Mouse (Mus musculus): ENCODE results near the gene Tekt5. TPM values are rescaled to one million over a fixed set of nuclear protein-coding genes. Genes with fewer than 3 reads are reported as not detected.

Tekt5 gene
- polyA plus RNA-seq, 1 experiment, result not detected

- Histone ChIP-seq H3K27ac (ENCODE audit: control insufficient read depth, insufficient read depth, low read depth, low read length, poor library complexity) (no peak overlapping the region), H3K4me1 (ENCODE audit: control insufficient read depth, insufficient read depth, low read length) (no peaks in the 10 kb centered on the region), H3K4me3 (replicated peaks; ENCODE audit: control insufficient read depth, low read depth, low read length) (no peak overlapping the region)
- WGBS, result 87% methylated on average over 4 of the region's 4 CpGs
- TF ChIP-seq POLR2A (IDR thresholded peaks at IDR 0.05; ENCODE audit: borderline replicate concordance, control insufficient read depth, low read depth, low read length) (no peak), CTCF (IDR thresholded peaks at IDR 0.05; ENCODE audit: control insufficient read depth, insufficient read depth, low read length) (no peak)
These were observed 22.9 kb downstream of the Tekt5 start for GRCm38 (mm10) chr16:10372372-10372771.

- no peak for TF ChIP-seq POLR2A (IDR thresholded peaks at IDR 0.05; ENCODE audit: borderline replicate concordance, control insufficient read depth, low read depth, low read length)
- H3K4me1 ChIP-seq (ENCODE audit: control insufficient read depth, insufficient read depth, low read length), result no peaks in the 10 kb centered on the region
- no peak overlapping the region for H3K4me3 ChIP-seq (replicated peaks; ENCODE audit: control insufficient read depth, low read depth, low read length)
- H3K27ac ChIP-seq (ENCODE audit: control insufficient read depth, insufficient read depth, low read depth, low read length, poor library complexity), result no peak overlapping the region
- WGBS, result 82% methylated on average over 1 of the region's 1 CpGs
These were observed 25.3 kb downstream of the Tekt5 start for GRCm38 (mm10) chr16:10369996-10370395.

- Histone ChIP-seq H3K4me3 (replicated peaks; ENCODE audit: control insufficient read depth, low read depth, low read length) (no peak overlapping the region), H3K27ac (ENCODE audit: control insufficient read depth, insufficient read depth, low read depth, low read length, poor library complexity) (no peak overlapping the region), H3K4me1 (ENCODE audit: control insufficient read depth, insufficient read depth, low read length) (no peaks in the 10 kb centered on the region)
- WGBS, result 85% methylated on average over 3 of the region's 3 CpGs
- TF ChIP-seq POLR2A (IDR thresholded peaks at IDR 0.05; ENCODE audit: borderline replicate concordance, control insufficient read depth, low read depth, low read length), result no peak
- TF ChIP-seq CTCF (IDR thresholded peaks at IDR 0.05; ENCODE audit: control insufficient read depth, insufficient read depth, low read length), result no peak
These were observed 25.8 kb downstream of the Tekt5 start for GRCm38 (mm10) chr16:10369468-10369934.

DNA sequence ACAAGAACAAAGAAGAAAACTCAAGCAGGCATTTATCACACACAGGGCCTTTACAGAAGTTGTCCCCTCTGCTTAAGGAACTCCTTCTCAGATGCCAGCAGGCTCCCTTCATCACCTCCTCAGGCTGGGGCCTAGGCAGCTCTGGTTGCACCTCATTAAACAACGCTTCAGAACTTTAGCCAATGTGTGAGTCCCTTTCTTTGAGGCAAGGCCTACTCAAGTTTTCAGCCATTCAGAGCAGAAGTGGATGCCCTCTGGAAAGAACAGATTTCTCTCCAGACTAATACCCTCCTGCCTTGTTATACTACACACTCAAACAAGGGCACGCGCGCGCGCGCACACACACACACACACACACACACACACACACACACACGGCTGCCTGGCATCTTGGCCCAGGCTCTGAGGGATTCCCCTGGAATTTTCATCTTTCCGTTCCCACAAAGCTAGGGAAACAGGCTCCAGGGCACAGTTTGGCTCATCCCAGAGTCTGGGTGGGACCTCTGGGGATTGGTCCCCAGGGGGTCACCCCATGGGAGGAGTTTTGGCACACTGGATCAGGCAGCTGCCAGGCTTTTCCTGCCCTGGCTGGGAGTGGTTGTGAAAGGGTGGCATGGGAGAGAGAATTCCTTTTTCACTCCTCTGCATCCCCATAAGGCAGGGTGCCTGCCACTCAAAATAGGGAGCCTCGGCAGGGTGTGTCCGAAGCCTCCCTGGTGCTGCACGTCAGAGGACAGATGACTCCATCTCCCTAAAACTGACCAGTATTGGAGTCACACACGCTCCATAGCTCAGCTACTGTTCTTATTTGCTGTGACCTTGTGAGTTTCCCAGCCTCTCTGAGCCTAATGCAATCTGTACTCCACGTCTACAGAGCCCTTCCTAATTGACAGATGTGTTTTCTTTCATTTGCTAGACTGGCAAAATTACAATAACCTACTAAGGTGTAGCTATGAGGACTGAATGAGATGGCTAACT is 28.8 kb downstream of the Tekt5 start:
- no peak overlapping the region for H3K4me3 ChIP-seq (replicated peaks; ENCODE audit: control insufficient read depth, low read depth, low read length)
- no peak overlapping the region for H3K27ac ChIP-seq (ENCODE audit: control insufficient read depth, insufficient read depth, low read depth, low read length, poor library complexity)
- H3K4me1 ChIP-seq (ENCODE audit: control insufficient read depth, insufficient read depth, low read length), result no peaks in the 10 kb centered on the region
- WGBS, result 85% methylated on average over 14 of the region's 14 CpGs
- TF ChIP-seq POLR2A (IDR thresholded peaks at IDR 0.05; ENCODE audit: borderline replicate concordance, control insufficient read depth, low read depth, low read length), result no peak
- TF ChIP-seq CTCF (IDR thresholded peaks at IDR 0.05; ENCODE audit: control insufficient read depth, insufficient read depth, low read length), result no peak

DNA sequence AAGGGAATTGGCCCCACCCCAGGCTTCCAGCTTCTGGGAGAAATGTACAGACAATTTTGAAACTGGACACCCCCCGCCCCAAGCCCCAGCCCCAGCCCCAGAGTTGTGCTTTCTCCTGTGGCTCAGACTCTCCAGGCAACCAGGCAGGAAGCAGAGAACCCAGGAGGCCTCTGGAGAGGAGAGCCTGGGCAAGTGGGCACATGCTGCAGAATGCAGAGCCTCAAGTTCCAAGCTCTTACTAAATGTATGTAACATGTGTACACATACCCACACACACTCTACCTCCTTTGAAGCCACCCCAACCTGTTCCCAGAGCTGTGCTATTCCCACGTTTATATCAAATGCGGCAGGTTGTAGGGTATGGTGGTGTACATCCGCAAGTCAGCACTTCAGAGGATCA is 29.5 kb downstream of the Tekt5 start:
- WGBS, result 76% methylated on average over 4 of the region's 4 CpGs
- Histone ChIP-seq H3K4me3 (replicated peaks; ENCODE audit: control insufficient read depth, low read depth, low read length) (no peak overlapping the region), H3K4me1 (ENCODE audit: control insufficient read depth, insufficient read depth, low read length) (no peaks in the 10 kb centered on the region), H3K27ac (ENCODE audit: control insufficient read depth, insufficient read depth, low read depth, low read length, poor library complexity) (no peak overlapping the region)
- TF ChIP-seq POLR2A (IDR thresholded peaks at IDR 0.05; ENCODE audit: borderline replicate concordance, control insufficient read depth, low read depth, low read length) (no peak), CTCF (IDR thresholded peaks at IDR 0.05; ENCODE audit: control insufficient read depth, insufficient read depth, low read length) (no peak)

DNA sequence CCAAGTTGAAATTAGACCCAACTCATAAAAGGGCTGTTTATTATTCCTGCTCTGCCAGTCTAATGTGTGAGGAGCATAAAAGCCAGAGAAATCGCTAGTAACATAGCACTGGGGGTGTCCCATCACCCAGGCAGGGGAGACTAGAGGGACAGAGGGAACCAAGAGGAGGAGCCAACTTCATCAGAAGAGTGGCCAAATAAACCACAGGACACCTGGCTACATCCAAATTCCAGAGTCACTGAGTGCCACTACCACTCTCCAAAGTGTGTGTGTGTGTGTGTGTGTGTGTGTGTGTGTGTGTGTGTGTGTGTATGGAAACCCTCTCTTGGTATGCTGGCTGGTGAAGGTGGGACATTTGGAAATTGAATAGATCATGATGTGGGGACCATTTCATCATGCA is 32.2 kb downstream of the Tekt5 start:
- H3K4me1 ChIP-seq (ENCODE audit: control insufficient read depth, insufficient read depth, low read length), result no peaks in the 10 kb centered on the region; the same call in 1 of the 2 replicates
- TF ChIP-seq CTCF (IDR thresholded peaks at IDR 0.05; ENCODE audit: control insufficient read depth, insufficient read depth, low read length) (no peak), POLR2A (IDR thresholded peaks at IDR 0.05; ENCODE audit: borderline replicate concordance, control insufficient read depth, low read depth, low read length) (no peak)
- H3K4me3 ChIP-seq (replicated peaks; ENCODE audit: control insufficient read depth, low read depth, low read length), result no peak overlapping the region
- WGBS, result 61% methylated on average over 1 of the region's 1 CpGs
- no peak overlapping the region for H3K27ac ChIP-seq (ENCODE audit: control insufficient read depth, insufficient read depth, low read depth, low read length, poor library complexity)

DNA sequence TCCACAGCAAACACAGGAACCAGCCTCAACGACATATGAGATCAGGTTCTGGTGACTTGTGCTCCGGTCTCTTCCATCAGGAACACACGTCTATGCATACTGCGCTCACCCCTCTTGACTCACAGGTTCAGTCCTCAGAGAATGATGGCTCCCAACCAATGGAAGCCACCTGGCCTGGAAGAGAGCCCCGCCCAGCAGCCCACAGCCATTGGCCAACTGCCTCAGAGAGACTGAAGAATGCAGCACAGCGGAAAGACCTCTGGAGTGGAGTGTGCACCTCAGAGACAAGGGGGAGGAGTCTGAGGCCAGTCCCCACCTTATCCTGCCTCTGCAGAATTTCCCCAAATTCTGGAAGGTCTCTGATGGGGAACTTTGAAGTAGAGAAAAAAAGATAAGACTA is 36.0 kb downstream of the Tekt5 start:
- 72% methylated on average over 6 of the region's 6 CpGs for WGBS
- no peak for TF ChIP-seq CTCF (IDR thresholded peaks at IDR 0.05; ENCODE audit: control insufficient read depth, insufficient read depth, low read length)
- TF ChIP-seq POLR2A (IDR thresholded peaks at IDR 0.05; ENCODE audit: borderline replicate concordance, control insufficient read depth, low read depth, low read length), result no peak
- H3K27ac ChIP-seq (ENCODE audit: control insufficient read depth, insufficient read depth, low read depth, low read length, poor library complexity), result no peak overlapping the region
- no peaks in the 10 kb centered on the region; the same call in 1 of the 2 replicates for H3K4me1 ChIP-seq (ENCODE audit: control insufficient read depth, insufficient read depth, low read length)
- H3K4me3 ChIP-seq (replicated peaks; ENCODE audit: control insufficient read depth, low read depth, low read length), result no peak overlapping the region

- no peak for TF ChIP-seq CTCF (IDR thresholded peaks at IDR 0.05; ENCODE audit: control insufficient read depth, insufficient read depth, low read length)
- TF ChIP-seq POLR2A (IDR thresholded peaks at IDR 0.05; ENCODE audit: borderline replicate concordance, control insufficient read depth, low read depth, low read length), result no peak
- 22% methylated on average over 29 of the region's 30 CpGs for WGBS
- Histone ChIP-seq H3K4me3 (replicated peaks; ENCODE audit: control insufficient read depth, low read depth, low read length) (no peak overlapping the region), H3K4me1 (ENCODE audit: control insufficient read depth, insufficient read depth, low read length) (no peaks in the 10 kb centered on the region; the same call in 1 of the 2 replicates), H3K27ac (ENCODE audit: control insufficient read depth, insufficient read depth, low read depth, low read length, poor library complexity) (no peak overlapping the region; the same call in 1 of the 2 replicates)
These were observed 37.0 kb downstream of the Tekt5 start for GRCm38 (mm10) chr16:10358010-10358934.

Data from bone marrow, adult 2 months (tissue).